Mouse (Mus musculus): ENCODE results near the gene Trim58. TPM values are rescaled to one million over a fixed set of nuclear protein-coding genes. Genes with fewer than 3 reads are reported as not detected.

Trim58 gene
- polyA plus RNA-seq (2021; fragmentation: Nextera tagmentation): not detected in 2 replicates
- long read RNA-seq, experiment 1: 0 reads
- long read RNA-seq, experiment 2: 0 reads

DNA sequence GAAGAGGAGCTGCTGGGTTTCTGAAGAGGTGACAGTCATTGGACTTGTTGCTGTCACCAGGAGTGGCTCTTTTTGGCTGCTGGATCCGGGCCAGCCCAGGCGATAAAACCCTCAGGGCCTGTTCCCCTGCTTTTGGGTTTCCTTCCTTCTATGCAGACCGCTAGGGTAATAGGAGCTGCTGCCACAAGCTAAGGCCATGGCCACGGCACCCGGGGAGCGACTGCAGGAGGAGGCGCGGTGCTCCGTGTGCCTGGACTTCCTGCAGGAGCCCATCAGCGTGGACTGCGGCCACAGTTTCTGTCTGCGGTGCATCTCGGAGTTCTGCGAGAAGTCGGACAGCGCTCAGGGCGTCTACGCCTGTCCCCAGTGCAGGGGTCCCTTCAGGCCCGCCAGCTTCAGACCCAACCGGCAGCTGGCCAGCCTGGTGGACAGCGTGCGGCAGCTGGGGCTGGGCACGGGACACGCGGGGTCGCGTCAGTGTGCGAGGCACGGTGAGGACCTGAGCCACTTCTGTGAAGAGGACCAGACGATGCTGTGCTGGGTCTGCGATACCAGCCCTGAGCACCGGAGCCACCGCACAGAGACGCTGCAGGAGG lies at the start of gene Trim58:
Trim58 (plus strand) TSS at position 194 of the 596 bp plus-strand sequence.

GRCm38 (mm10) chr11:58594814-58595213 lies 45.5 kb upstream of the Trim58 start, which contains the start of gene Olfr324:
Gene Olfr324 (plus strand): TSS chr11:58595114.

GRCm38 (mm10) chr11:58615975-58616374 lies 24.3 kb upstream of the Trim58 start, which contains the start of gene 2210407C18Rik:
Gene 2210407C18Rik (minus strand): TSS chr11:58616075.

DNA sequence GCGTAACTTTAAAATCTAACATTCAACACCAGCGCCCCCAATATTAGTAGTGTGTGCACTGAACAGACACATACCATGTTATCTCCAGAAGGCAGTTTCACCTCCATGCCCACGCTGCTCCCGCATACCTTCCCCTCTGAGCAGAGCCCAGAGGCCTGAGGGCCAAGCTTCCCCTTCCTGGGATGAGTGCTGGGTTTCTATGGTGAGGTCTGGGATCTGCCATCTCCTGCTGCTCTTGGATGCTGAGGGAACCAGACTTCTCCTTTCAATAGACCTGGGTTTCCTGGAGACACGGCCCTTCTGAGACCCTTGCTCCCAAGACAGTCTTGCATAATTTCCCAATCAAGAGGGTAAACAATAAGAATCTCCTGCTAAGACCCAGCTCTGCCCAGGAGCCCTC lies 9.9 kb upstream of the Trim58 start, which contains the start of gene Olfr323:
Olfr323 (minus strand) TSS at position 101 of the 400 bp plus-strand sequence.

DNA sequence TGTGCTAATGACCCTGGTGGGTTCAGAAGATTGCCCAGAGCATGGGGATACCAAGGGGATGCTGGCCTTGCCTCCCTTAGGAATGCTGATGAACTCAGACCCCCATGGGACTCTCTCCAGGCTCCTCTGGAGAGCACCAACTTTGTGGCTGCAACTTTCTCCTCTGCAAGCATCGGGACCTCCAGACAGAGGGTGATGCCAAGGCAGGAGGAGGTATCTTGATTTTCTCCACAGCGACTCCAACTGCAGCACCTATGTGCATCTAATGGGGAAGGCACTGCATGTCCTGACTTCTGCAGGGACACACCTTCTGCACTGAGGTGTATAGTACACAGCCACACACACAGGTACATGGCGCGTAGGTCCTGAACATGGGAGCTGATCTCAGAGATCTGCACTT lies 18.3 kb downstream of the Trim58 start, which contains the start of gene Olfr322:
Olfr322 (plus strand) TSS at position 187 of the 400 bp plus-strand sequence.

GRCm38 (mm10) chr11:58680799-58681198 lies 40.5 kb downstream of the Trim58 start, which contains the start of gene Olfr320:
Gene Olfr320 (plus strand): TSS chr11:58681099.

GRCm38 (mm10) chr11:58698862-58699261 lies 58.6 kb downstream of the Trim58 start, which contains the start of gene Olfr319:
Gene Olfr319 (plus strand): TSS chr11:58699162.

Other genes with a start within 250 kb of the Trim58 start
- gene 1810065E05Rik, start 219.4 kb upstream of the Trim58 start, polyA plus RNA-seq (2021; fragmentation: Nextera tagmentation): not detected in 2 replicates
- not detected in 2 replicates for gene Gm12253, start 207.9 kb upstream of the Trim58 start, polyA plus RNA-seq (2021; fragmentation: Nextera tagmentation)
- gene Lypd9, start 187.5 kb upstream of the Trim58 start, polyA plus RNA-seq (2021; fragmentation: Nextera tagmentation): not detected in 2 replicates
- not detected in 2 replicates for gene Olfr30, start 178.2 kb upstream of the Trim58 start, polyA plus RNA-seq (2021; fragmentation: Nextera tagmentation)
- gene Olfr332, start 147.9 kb upstream of the Trim58 start, polyA plus RNA-seq (2021; fragmentation: Nextera tagmentation): not detected in 2 replicates
- not detected in 2 replicates for gene Olfr331, start 137.9 kb upstream of the Trim58 start, polyA plus RNA-seq (2021; fragmentation: Nextera tagmentation)
- not detected in 2 replicates for gene Olfr330, start 105.6 kb upstream of the Trim58 start, polyA plus RNA-seq (2021; fragmentation: Nextera tagmentation)
- gene Olfr329-ps, start 94.0 kb upstream of the Trim58 start, polyA plus RNA-seq (2021; fragmentation: Nextera tagmentation): not detected in 2 replicates
- not detected in 2 replicates for gene Olfr328, start 84.8 kb upstream of the Trim58 start, polyA plus RNA-seq (2021; fragmentation: Nextera tagmentation)
- not detected in 2 replicates for gene Olfr224, start 69.9 kb upstream of the Trim58 start, polyA plus RNA-seq (2021; fragmentation: Nextera tagmentation)
- gene Olfr325, start 62.7 kb upstream of the Trim58 start, polyA plus RNA-seq (2021; fragmentation: Nextera tagmentation): not detected in 2 replicates
- not detected in 2 replicates for gene Olfr324, start 45.4 kb upstream of the Trim58 start, polyA plus RNA-seq (2021; fragmentation: Nextera tagmentation)
- not detected in 2 replicates for gene 2210407C18Rik, start 24.4 kb upstream of the Trim58 start, polyA plus RNA-seq (2021; fragmentation: Nextera tagmentation)
- not detected in 2 replicates for gene Olfr323, start 10.0 kb upstream of the Trim58 start, polyA plus RNA-seq (2021; fragmentation: Nextera tagmentation)
- not detected in 2 replicates for gene Olfr322, start 18.3 kb downstream of the Trim58 start, polyA plus RNA-seq (2021; fragmentation: Nextera tagmentation)
- gene Olfr320, start 40.6 kb downstream of the Trim58 start, polyA plus RNA-seq (2021; fragmentation: Nextera tagmentation): not detected in 2 replicates
- gene Olfr319, start 58.7 kb downstream of the Trim58 start, polyA plus RNA-seq (2021; fragmentation: Nextera tagmentation): not detected in 2 replicates
- not detected in 2 replicates for gene Olfr318, start 83.5 kb downstream of the Trim58 start, polyA plus RNA-seq (2021; fragmentation: Nextera tagmentation)
- gene Olfr317, start 98.7 kb downstream of the Trim58 start, polyA plus RNA-seq (2021; fragmentation: Nextera tagmentation): 0.09 and 0.13 TPM in 2 replicates
- 0.67 and 0.89 TPM in 2 replicates for gene Olfr316, start 112.3 kb downstream of the Trim58 start, polyA plus RNA-seq (2021; fragmentation: Nextera tagmentation)
- gene Olfr315, start 132.7 kb downstream of the Trim58 start, polyA plus RNA-seq (2021; fragmentation: Nextera tagmentation): not detected in 2 replicates
- not detected in 2 replicates for gene Olfr314, start 142.5 kb downstream of the Trim58 start, polyA plus RNA-seq (2021; fragmentation: Nextera tagmentation)
- gene Fam183b, start 161.5 kb downstream of the Trim58 start, polyA plus RNA-seq (2021; fragmentation: Nextera tagmentation): 28.9 and 30.2 TPM in 2 replicates
- gene Olfr313, start 174.5 kb downstream of the Trim58 start, polyA plus RNA-seq (2021; fragmentation: Nextera tagmentation): not detected in 2 replicates
- not detected in 2 replicates for gene Olfr312, start 188.8 kb downstream of the Trim58 start, polyA plus RNA-seq (2021; fragmentation: Nextera tagmentation)
- not detected in 2 replicates for gene Olfr311, start 198.8 kb downstream of the Trim58 start, polyA plus RNA-seq (2021; fragmentation: Nextera tagmentation)
- 3.5 and 3.9 TPM in 2 replicates for gene Gm12258, start 206.7 kb downstream of the Trim58 start, polyA plus RNA-seq (2021; fragmentation: Nextera tagmentation)
- gene 2810021J22Rik, start 226.8 kb downstream of the Trim58 start, polyA plus RNA-seq (2021; fragmentation: Nextera tagmentation): 3.4 and 4.0 TPM in 2 replicates

Data from layer of hippocampus, adult 6 months (tissue).